ENCODE assay signal across 8 mouse cellular contexts in genomic region chr8:85083108-85083813, GRCm38 (mm10). TPM values are rescaled to one million over a fixed set of nuclear protein-coding genes. Genes with fewer than 3 reads are reported as not detected.
A peak's percentile ranks its signal among the peaks of the same experiment; 100 is the strongest.
DNase-seq lines count a peak whose midpoint lies in the region; ATAC-seq and TF ChIP-seq lines count a peak whose summit lies in the region.

TSS of gene Man2b1 (plus strand) at chr8:85083270.

- peak within 1 kb of the TSS; percentile 38 for H3ac ChIP-seq in C2C12 (ENCODE audit: control insufficient read depth, insufficient read length, low read depth)

- H3K9me3 ChIP-seq in erythroblast, embryonic 14.5 days (ENCODE audit: control insufficient read depth, low read length), result no peaks in the 10 kb centered on the region
- no peaks in the 10 kb centered on the region for H3K9me3 ChIP-seq in heart, embryonic 12.5 days (replicated peaks)
- no peaks in the 10 kb centered on the region for H3K9me3 ChIP-seq in liver, embryonic 12.5 days (replicated peaks)
- no peaks in the 10 kb centered on the region for H3K9me3 ChIP-seq in stomach, embryonic 15.5 days

- WGBS in heart, embryonic 12.5 days, result under 1% methylated on average over 30 of the region's 30 CpGs
- under 1% methylated on average over 30 of the region's 30 CpGs for WGBS in liver, embryonic 12.5 days (ENCODE audit: insufficient replicate concordance)
- WGBS in stomach, embryonic 15.5 days, result under 1% methylated on average over 30 of the region's 30 CpGs

- peaks cover 57% of the 10 kb centered on the region for H3K4me1 ChIP-seq in erythroblast, embryonic 14.5 days (ENCODE audit: control insufficient read depth)
- peaks cover 45% of the 10 kb centered on the region for H3K4me1 ChIP-seq in heart, embryonic 12.5 days (replicated peaks)
- peaks cover 63% of the 10 kb centered on the region for H3K4me1 ChIP-seq in liver, embryonic 12.5 days
- H3K4me1 ChIP-seq in stomach, embryonic 15.5 days, result peaks cover 27% of the 10 kb centered on the region

- TF ChIP-seq POLR2A in brain, embryonic 14.5 days (IDR thresholded peaks at IDR 0.05; ENCODE audit: borderline replicate concordance, extremely low read depth, insufficient read depth, insufficient read length, poor library complexity, severe bottlenecking), result no peak

- peak within 1 kb of the TSS; percentile 91 for H3K4me2 ChIP-seq in heart, embryonic 12.5 days
- H3K4me2 ChIP-seq in liver, embryonic 12.5 days, result peak within 1 kb of the TSS; percentile 89
- peak within 1 kb of the TSS; percentile 85 for H3K4me2 ChIP-seq in stomach, embryonic 15.5 days

- peak; percentile 86 for ATAC-seq in heart, embryonic 12.5 days (ENCODE audit: insufficient number of reproducible peaks, low FRiP score)
- ATAC-seq in liver, embryonic 12.5 days, result peak; percentile 86
- peak; percentile 88 for ATAC-seq in stomach, embryonic 15.5 days (ENCODE audit: insufficient read depth, low FRiP score, low read depth)

- peak; percentile 87 for DNase-seq in brain, embryonic 14.5 days (ENCODE audit: low read depth)
- peak; percentile 93 for DNase-seq in kidney, postnatal 10 days
- peak; percentile 75 to 85 for DNase-seq in natural killer cell, adult 2 months (ENCODE audit: low spot score in 2 of 2)

- peaks cover 24% of the 10 kb centered on the region for H3K36me3 ChIP-seq in C2C12 (ENCODE audit: control insufficient read depth, insufficient read depth)
- H3K36me3 ChIP-seq in erythroblast, embryonic 14.5 days (ENCODE audit: control insufficient read depth), result peaks cover 39% of the 10 kb centered on the region
- peaks cover 36% of the 10 kb centered on the region for H3K36me3 ChIP-seq in heart, embryonic 12.5 days
- H3K36me3 ChIP-seq in liver, embryonic 12.5 days, result peaks cover 49% of the 10 kb centered on the region
- H3K36me3 ChIP-seq in stomach, embryonic 15.5 days, result peaks cover 19% of the 10 kb centered on the region

- peaks cover 15% of the 10 kb centered on the region for H3K79me3 ChIP-seq in C2C12 (ENCODE audit: low read depth)

- H3K27me3 ChIP-seq in C2C12 (ENCODE audit: control insufficient read depth, insufficient read depth, insufficient read length), result no peaks in the 10 kb centered on the region
- H3K27me3 ChIP-seq in erythroblast, embryonic 14.5 days (ENCODE audit: control insufficient read depth), result no peaks in the 10 kb centered on the region
- no peaks in the 10 kb centered on the region for H3K27me3 ChIP-seq in heart, embryonic 12.5 days (replicated peaks)
- no peaks in the 10 kb centered on the region for H3K27me3 ChIP-seq in liver, embryonic 12.5 days (replicated peaks)
- H3K27me3 ChIP-seq in stomach, embryonic 15.5 days (replicated peaks), result no peaks in the 10 kb centered on the region

- peaks cover 26% of the 10 kb centered on the region for H3K79me2 ChIP-seq in C2C12 (ENCODE audit: control insufficient read depth, insufficient read depth)

- H3K27ac ChIP-seq in heart, embryonic 12.5 days (ENCODE audit: poor library complexity, severe bottlenecking), result peak within 1 kb of the TSS; percentile 38
- peak within 1 kb of the TSS; percentile 82 for H3K27ac ChIP-seq in liver, embryonic 12.5 days
- H3K27ac ChIP-seq in stomach, embryonic 15.5 days, result peak within 1 kb of the TSS; percentile 57; the same call in 1 of the 2 replicates

- peak within 1 kb of the TSS; percentile 82 for H3K9ac ChIP-seq in heart, embryonic 12.5 days
- peak within 1 kb of the TSS; percentile 94 for H3K9ac ChIP-seq in liver, embryonic 12.5 days
- peak within 1 kb of the TSS; percentile 67 for H3K9ac ChIP-seq in stomach, embryonic 15.5 days

- peak within 1 kb of the TSS; percentile 33 for H3K4me3 ChIP-seq in C2C12 (ENCODE audit: insufficient read depth, poor library complexity, severe bottlenecking)
- H3K4me3 ChIP-seq in erythroblast, embryonic 14.5 days (replicated peaks), result peak within 1 kb of the TSS; percentile 72
- peak within 1 kb of the TSS; percentile 74 for H3K4me3 ChIP-seq in heart, embryonic 12.5 days
- H3K4me3 ChIP-seq in liver, embryonic 12.5 days, result peak within 1 kb of the TSS; percentile 95
- H3K4me3 ChIP-seq in stomach, embryonic 15.5 days (replicated peaks), result peak within 1 kb of the TSS; percentile 70

- no peak for TF ChIP-seq CTCF in C2C12 (IDR thresholded peaks at IDR 0.05; ENCODE audit: control insufficient read depth, insufficient read depth, insufficient read length)
- TF ChIP-seq CTCF in brain, embryonic 14.5 days (IDR thresholded peaks at IDR 0.05; ENCODE audit: borderline replicate concordance, extremely low read depth, insufficient read depth, insufficient read length), result peak; percentile 43; the same call in 1 of the 2 replicates

TF ChIP-seq in C2C12, 6 proteins besides CTCF, POLR2A, EP300 and RAD21:
- TF ChIP-seq MYOG (IDR thresholded peaks at IDR 0.05; ENCODE audit: control insufficient read depth, extremely low read depth, insufficient read length), result no peak
- TF ChIP-seq USF1 (IDR thresholded peaks at IDR 0.05; ENCODE audit: low read depth), result peak; percentile 62
TF ChIP-seq in C2C12: peak in this region for 1.

RNA-seq across cellular contexts. Expression of gene Man2b1, which starts in this region (rescaled TPM):
- polyA plus RNA-seq in C2C12 (2012; fragmentation: generic; extraction: Trizol), result 9.8 TPM
- polyA plus RNA-seq in brain, embryonic 14.5 days (2012; rRNA removed), result 21.6 and 23.9 TPM in 2 replicates
- 0.13 and 0.27 TPM in 2 replicates for polyA plus RNA-seq in erythroblast, embryonic 14.5 days (2012)
- polyA plus RNA-seq in heart, embryonic 12.5 days (2016; fragmentation: Nextera tagmentation; extraction: Ambion mirVana), result 33.2 and 34.8 TPM in 2 replicates
- polyA plus RNA-seq in liver, embryonic 12.5 days (2016; fragmentation: Nextera tagmentation; extraction: Ambion mirVana), result 23.5 and 26.7 TPM in 2 replicates
- polyA plus RNA-seq in stomach, embryonic 15.5 days (2015; fragmentation: Nextera tagmentation; extraction: Ambion mirVana), result 45.1 and 55.7 TPM in 2 replicates

Comparison
In these comparisons a context has a peak if more than half of its experiments do, and no peak if none do; other contexts are left out.
1. Peak in every context shown above with its lines: DNase-seq, ATAC-seq, H3K4me3 ChIP-seq and H3K27ac ChIP-seq.
2. H3K4me3 ChIP-seq: peak in every context shown above with its lines; median percentile 95 in liver, embryonic 12.5 days; 74 in heart, embryonic 12.5 days; 72 in erythroblast, embryonic 14.5 days; 70 in stomach, embryonic 15.5 days; 33 in C2C12.